Mouse (Mus musculus): ENCODE data around the gene Tasp1.
"Not testable (repeated sequence)": the region's sequence is repeated elsewhere in the genome, so short reads cannot be mapped to it uniquely, and the experiment has no call there.

The Tasp1 gene

DNA sequence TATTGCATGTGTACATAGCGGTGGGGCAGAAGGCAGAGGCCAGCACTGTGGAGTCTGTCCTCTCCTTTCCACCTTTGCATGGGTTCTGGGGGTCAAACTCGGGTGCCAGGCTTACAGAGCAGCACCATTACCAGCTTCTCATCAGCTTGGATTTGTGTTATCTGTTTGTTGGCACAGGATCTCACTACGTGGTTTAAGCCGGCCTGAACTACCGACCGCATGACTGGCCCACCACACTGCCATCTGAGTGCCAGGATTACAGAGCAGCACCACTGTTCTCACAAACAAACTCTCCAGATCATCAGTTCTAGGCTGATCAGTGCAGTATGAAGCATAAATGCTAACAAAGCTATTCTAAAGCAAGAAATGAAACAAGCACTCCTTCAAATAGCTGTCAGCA, 8.5 kb downstream of the Tasp1 start:
- no peak for DNase-seq (ENCODE audit: low read depth, low spot score)

DNA sequence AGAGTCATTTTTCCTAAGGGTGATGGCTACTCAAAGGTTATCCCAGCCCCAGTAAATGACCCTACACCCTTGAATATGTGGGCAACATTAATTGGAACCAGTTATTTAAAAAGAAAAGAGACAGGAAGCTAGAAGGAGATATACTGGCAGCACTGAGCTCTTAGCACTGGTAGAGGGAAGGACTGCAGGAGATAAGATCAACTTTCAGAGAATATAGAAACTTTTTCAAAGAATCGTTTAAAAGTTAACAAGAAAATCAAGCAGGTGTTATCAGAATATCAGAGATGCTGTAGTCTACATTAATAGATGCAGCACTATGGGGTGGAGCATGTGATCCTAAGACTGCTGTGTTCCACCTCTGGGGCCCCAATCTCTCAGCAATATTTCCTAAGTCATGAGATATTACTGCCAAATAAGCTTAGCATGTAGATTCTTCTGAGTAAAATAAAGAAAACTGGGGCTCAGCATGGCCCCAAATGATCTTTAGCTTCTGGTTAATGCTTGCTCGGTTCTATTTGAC, 14.9 kb downstream of the Tasp1 start:
- no peak for DNase-seq (ENCODE audit: low read depth, low spot score)

DNA sequence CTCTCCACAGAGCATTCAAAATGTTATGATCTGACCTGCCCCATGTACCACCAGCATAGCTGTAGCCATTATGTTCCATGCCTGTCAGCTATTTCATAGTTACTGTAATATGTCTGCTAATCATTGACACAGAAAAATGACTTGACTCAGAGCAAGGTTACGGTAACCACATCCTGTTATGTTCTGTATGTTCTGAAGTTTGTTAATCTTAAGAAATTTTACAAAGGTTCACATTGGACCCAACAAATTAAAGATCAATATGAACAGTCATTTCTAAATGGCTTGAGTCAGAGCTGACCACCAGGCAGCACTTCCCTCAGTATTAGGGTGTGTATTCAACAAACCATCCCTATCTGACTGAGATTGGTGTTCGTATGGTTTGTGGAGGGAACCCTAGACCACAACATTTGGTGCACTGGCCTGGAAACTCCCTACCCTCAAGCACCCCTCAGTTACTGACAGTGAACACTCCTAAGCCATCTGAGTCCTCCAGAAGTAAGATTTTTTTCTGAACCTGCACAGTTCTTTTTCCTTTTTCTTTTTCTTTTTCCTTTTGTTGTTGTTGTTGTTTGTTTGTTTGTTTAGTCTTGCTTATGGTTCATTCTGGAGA, 24.0 kb downstream of the Tasp1 start:
- no peak for DNase-seq (ENCODE audit: low read depth, low spot score)

DNA sequence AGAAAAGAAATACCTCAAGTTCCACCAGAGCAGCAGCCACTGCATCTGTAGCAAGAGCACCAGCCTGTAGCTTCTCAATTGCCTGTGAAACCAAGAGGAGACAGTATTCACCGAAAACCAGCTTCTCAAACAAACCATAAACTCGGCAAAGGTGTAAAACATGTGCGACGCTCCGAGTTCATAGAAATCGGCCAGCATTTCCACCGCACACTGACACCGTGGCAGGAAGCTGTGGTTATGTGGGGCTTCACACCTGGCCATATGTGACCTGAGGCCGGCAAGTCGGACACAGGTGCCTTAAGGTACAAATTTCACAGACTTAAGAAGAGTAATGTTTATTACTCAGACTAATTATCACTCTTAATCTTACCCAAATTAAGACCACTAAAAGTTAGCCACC, 24.5 kb downstream of the Tasp1 start:
- no peak for DNase-seq (ENCODE audit: low read depth, low spot score)

DNA sequence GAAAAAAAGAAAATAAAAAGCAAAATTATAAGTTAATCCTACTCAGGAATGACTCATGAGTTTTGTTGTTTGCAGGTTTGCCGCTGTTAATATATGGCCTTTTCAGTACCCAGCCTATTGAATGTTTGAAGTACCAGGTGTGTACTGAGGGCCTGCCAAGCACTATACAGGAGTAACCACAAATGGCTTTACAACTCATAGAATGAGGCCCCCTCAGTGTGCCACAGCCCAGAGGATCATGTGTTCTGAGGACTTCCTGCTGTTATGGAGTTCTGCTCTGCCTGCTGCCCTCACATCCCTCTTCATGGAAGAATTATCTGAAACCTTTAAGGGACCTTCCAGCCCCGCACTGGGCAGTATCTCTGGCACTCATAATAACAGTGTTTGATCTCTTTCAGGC, 29.1 kb downstream of the Tasp1 start:
- no peak for DNase-seq (ENCODE audit: low read depth, low spot score)

DNA sequence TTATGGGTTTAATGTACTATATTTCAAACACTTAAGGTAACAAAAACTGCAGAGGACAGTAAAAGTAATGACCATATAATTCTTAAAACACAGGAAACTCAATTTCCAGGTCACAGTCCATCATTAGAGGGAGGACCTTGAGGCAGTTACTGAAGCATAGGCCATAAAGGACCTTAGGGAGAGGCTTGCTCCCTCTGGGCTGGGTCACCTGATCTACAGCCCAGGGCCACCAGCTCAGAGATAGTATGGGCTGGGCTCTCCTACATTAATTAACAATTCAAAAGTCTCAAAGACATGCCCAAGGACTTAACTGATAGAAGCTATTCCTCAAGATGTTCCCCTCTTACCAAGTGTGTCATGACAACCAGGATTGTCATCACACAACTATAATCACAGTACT, 29.8 kb downstream of the Tasp1 start:
- peak; percentile 9 for DNase-seq (ENCODE audit: low read depth, low spot score)

DNA sequence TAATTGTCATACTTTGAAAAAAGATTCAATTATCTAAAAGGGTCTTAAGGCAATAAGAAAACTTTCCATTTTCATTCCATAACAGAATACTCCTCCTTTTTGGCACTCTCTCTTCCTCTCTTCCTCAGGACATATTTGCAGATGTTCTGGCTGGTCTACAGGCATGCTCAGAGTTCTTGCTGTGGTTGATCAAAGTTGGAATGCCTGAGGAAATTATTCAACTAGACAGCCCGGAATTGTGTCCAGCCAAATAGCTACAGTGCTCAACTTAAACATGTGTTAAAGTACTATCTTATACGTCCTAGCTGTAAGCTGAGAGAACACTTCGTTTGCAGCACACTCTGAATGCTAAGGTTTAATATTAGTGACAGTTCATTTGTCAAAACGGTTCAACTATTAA, 41.7 kb downstream of the Tasp1 start:
- no peak for DNase-seq (ENCODE audit: low read depth, low spot score)

DNA sequence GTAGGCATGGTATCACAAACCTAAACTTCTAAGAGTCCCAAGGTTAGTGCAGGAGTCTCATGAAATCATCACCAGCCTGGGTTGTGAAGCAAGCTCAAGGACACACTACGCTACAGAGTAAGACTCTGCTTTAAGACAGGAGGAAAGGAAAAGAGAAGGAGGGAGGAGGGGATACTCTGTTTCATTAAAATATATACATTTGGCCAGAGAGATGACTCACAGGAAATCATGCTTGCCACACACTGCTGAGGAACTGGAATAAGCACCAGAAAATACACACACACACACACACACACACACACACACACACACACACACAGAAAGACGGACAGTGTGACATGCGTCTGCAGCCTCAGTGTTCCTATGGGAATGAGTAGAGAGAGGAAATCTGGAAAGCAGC, 59.2 kb downstream of the Tasp1 start:
- DNase-seq (ENCODE audit: low read depth, low spot score): no peak

DNA sequence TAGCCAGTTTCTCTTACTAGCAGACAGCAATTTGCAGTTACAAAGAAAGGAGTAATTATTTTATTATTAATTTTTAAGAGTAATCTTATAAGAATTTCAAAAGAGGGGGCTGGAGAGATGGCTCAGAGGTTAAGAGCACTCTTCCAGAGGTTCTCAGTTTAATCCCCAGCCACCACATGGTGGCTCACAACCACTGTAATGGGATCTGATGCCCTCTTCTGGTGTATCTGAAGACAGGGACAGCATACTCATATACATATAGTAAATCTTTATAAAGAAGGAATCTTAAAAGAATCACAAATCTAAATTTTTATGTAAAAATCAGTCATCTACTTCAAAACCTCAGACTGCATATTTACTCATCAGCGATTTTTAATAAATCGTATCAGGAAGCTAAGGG, 68.4 kb downstream of the Tasp1 start:
- no peak for DNase-seq (ENCODE audit: low read depth, low spot score)

DNA sequence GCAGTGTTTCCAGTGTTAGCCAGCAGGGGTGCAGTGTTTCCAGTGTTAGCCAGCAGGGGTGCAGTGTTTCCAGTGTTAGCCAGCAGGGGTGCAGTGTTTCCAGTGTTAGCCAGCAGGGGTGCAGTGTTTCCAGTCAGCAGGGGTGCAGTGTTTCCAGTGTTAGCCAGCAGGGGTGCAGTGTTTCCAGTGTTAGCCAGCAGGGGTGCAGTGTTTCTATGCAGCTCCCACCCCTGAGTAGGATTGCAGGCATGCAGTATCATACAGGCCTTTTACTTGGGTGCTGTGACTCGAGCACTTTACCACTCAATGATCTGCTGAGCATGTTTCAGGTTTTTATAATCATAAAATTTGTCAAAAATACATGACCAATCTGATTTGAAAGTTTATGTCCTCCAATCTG, 76.7 kb downstream of the Tasp1 start:
- peak; percentile 7 for DNase-seq (ENCODE audit: low read depth, low spot score)

DNA sequence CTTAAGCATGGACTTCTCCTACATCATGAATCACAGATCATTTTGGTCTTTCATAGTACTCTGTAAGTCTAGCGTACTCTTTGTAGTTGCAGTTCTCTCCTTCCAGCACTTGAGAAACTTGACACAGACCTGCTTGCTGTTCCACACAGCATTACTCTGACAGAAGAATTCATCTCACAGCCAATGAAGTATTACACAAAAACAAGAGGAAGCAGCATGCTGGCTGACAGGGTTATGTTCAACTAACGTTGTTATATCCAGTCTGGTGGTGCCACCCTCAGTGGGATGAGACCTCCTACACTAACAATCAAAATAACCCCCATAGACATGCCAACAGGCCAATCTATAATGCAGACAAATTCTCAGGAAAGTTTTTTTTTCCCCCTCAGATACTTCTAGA, 99.2 kb downstream of the Tasp1 start:
- no peak for DNase-seq (ENCODE audit: low read depth, low spot score)

DNA sequence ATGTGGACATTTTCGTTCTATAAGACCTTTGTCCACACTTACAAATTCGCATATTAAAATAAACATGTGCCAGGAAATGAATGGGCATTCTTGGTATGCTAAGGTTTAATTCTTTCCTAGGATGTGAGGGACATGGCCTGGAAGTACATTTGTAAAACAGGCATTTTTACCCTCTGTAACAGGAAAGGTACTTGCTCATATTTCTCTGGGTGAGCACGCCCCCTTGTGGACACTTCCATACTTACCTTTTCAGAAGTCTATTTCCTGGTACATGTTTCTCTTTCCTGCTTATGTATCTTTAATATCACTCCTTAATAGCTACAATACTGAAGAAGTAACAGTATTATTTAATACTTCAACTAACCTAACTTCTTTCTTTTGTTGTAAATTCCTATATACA, 100.3 kb downstream of the Tasp1 start:
- DNase-seq (ENCODE audit: low read depth, low spot score): peak; percentile 73

DNA sequence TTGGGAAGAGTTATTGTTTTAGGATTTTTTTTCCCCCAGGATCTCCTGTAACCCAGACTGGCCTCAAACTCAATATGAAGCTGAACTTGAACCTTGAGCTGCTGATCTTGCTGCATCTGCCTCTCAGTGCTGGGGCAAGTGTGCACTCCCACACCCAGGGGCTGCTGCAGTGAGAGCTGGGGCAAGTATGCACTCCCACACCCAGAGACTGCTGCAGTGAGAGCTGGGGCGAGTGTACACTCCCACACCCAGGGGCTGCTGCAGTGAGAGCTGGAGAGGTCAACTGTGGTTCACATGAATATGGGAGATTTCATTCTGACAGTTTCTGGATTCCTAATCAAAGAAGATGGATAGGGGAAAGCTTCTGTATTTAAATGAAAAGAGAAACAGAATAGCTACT, 117.8 kb downstream of the Tasp1 start:
- no peak for DNase-seq (ENCODE audit: low read depth, low spot score)

DNA sequence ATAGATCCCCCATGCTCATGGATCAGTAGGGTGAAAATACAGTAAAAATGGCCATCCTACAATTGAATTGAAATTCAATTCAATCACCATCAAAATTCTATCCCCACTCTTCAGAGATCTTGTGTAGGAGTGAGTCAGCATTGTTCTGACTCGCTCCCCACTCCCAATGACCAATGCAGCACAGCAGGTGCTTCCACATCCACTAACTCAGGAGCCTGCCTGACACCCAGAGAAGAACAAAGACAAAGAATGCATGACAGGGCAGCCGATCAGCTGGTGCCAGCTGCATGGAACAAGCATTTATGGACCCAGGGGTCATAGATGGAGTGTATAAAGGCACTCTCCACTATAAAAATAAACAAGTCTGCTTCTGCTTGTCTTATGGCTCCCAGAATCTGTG, 129.0 kb downstream of the Tasp1 start:
- DNase-seq (ENCODE audit: low read depth, low spot score): peak; percentile 32

DNA sequence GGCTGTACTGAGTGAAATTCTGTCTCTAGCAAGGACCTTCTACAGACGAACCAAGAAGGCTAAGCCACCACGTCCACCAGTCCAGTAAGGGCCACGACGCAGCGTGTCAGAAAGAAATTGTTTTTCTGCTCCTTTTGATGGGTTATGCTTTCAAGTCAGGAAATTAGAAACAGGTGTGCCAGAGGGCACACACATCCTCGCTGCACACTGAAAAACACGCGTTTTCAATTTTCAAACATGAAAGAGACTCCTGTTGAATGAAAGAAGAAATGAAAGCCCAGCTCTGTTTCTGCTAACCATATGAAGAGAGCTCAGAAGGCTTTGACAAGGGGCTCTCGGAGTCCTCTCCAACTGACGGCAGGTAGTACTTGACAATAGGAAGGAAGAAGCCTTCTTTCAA, 132.0 kb downstream of the Tasp1 start:
- DNase-seq (ENCODE audit: low read depth, low spot score): no peak

DNA sequence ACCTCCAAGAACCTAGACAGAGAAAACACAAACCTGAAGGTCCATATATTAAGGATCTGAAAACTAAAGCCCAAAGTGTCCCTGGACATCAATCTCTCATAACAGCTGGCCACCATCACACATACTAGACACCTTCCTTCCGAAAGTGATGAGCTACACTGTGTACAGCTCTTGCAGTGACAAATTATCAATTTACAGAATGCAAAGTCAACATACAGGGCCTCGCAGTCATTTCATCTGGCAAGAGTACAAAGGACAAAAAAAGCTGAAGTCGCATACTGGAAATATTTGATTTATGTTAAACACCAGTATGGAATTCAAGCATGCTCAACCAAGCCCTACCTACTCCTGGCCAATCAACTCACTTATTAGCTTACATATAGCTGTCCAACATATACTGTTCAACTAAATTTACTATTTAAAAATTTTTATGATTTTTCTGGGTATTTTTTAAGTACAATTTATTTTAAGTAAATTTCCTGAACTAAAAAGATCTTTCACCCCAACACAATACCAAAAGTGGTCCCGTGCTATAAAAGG, 132.5 kb downstream of the Tasp1 start:
- DNase-seq (ENCODE audit: low read depth, low spot score): no peak

DNA sequence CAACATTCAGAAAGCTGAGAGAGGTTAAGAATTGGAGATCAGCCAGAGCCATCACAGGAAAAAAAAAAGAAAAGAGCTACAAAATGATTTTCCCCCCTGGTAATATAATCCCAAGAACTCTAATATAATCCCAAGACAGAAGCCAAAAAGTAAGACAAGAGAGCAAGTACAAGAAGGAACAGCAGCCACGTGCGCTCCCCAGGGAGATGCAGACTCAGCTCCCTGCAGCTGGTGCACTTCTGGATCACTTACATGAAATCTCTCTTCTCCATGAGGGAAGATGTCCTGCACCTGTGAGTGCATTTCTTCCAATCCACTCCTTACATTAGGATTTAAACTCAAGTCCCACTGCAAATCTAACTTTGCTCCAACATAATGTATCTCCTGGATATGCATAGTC, 134.4 kb downstream of the Tasp1 start:
- no peak for DNase-seq (ENCODE audit: low read depth, low spot score)

DNA sequence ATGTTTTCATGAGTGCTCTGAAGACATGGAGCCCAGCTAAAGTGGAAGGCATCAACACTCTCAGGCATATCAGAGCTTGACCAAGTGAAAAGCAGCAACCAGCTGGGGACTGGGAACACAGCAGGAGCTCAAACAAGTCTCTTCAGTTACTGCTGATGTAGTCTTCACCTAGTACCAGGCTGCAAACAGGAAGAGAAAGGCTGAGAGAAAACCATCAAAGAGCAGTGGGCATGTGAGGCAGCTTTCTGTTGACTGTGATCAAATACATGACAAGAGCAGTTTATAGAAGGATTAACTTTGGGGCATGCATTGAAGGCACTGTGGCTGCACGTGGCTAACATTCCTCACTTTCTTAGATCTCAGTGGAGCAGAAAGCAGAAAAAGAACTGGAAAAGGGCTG, 141.7 kb downstream of the Tasp1 start:
- DNase-seq (ENCODE audit: low read depth, low spot score): no peak

DNA sequence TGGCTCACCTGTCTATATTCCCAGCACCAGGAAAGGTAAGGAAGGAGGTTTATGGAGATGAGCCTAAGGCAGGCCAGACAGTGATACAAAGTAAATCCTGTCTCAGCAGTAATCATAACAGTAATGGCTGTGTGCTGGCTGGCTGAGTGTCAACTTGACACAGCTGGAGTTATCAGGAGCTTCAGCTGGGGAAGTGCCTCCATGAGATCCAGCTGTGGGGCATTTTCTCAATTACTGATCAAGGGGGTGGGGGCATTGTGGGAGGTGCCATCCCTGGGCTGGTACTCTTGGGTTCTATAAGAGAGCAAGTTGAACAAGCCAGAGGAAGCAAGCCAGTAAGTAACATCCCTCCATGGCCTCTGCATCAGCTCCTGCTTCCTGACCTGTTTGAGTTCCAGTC, 145.2 kb downstream of the Tasp1 start:
- not testable (repeated sequence) for DNase-seq (ENCODE audit: low read depth, low spot score)

DNA sequence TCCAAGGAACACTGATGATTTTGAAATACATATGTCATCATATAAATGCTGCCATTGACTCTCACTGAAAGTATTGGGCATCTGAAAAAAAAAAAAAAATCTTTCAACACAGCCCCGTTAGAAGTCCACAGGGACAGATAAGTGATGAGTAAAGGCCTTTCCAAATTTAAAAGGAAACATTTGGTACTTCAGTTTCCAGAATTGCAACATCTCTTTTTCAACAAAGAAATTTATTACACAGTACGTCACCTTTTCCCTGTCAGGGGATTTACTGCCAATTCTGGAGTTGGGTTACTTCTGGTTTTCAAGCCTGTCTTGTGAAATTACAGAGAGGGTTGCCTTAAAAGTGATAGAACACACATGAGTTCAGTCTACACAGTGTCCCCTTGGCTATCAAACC, 146.8 kb downstream of the Tasp1 start:
- no peak for DNase-seq (ENCODE audit: low read depth, low spot score)

DNA sequence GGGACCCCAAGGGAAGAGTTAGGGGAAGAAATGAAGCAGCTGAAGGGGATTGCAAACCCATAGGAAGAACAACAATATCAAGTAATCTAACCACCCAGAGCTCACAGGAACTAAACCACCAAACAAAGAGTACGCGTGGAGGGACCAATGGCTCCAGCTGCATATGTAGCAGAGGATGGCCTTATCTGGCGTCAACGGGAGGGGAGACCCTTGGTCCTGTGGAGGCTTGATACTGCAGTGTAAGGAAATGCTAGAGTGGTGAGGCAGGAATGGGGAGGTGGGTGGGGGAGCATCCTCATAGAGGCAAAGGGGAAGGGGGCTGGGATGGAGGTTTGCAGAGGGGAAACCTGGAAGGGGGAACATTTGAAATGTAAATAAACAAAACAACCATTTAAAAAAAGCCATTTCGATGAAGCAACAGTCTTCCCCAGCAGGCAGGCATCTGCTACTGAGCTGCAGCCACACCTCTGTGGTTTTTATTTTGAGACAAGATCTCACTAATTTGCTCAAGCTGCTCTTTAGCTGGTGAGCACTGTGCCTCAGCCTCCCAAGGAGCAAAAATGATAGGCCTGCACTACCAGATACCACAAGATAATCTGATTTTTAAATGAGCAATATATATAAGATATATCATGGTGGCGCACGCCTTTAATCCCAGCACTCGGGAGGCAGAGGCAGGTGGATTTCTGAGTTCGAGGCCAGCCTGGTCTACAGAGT, 160.0 kb downstream of the Tasp1 start:
- DNase-seq (ENCODE audit: low read depth, low spot score): peak; percentile 3

DNA sequence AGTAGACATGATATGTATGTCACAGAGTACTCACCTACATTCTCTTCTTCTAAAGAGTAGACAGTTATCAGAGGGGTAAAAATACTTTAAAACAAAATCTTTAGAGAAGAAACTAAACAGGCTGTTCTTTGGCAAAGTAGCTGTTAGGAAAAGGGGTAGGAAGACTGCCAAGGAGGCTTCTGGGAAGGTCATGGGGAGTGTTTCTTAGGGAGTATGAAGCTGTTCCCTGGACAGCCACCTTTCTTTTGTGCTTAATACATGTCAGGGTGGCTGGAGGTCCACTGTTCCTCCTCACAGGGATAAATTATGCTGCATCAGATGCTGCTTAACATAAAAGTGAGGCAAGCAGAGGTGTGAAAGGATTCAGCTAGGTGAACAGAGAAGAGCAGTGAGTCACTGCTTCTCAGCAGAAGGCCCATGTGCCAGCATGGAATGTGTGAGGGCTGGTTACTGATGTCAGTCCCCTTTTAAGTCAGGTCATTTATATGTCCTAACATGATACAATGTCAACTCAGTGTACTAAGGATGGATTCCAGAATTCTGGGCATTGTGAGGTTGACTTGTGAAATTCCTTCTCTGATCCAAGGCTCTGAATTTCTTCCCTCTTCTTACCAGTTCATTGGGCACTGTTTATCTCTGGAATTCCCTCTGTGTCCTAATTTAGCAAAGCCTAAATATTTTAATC, 175.1 kb downstream of the Tasp1 start:
- DNase-seq (ENCODE audit: low read depth, low spot score): no peak

DNA sequence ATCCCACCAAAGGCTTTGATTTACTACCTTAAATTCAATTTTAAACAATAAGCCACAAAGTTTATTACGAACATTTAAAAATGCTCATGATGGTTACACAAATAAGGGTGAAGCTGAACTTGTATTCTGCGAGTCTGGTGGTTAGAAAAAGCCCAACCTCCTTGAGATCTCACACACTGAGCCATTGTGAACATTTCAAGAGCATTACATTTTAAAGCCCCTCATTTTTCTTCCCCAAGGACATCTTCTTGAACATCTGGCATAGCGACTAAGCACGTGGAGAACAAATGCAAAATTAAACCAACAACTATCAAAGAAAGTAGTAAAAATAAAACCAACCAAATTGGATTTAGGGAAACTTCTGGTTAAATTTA, 182.4 kb downstream of the Tasp1 start:
- no peak for DNase-seq (ENCODE audit: low read depth, low spot score)
